Mouse (Mus musculus): ENCODE measurements around the gene Amdhd2. TPM values are rescaled to one million over a fixed set of nuclear protein-coding genes. Genes with fewer than 3 reads are reported as not detected.

The Amdhd2 gene
- polyA plus RNA-seq, 1 experiment = 116 TPM

DNA sequence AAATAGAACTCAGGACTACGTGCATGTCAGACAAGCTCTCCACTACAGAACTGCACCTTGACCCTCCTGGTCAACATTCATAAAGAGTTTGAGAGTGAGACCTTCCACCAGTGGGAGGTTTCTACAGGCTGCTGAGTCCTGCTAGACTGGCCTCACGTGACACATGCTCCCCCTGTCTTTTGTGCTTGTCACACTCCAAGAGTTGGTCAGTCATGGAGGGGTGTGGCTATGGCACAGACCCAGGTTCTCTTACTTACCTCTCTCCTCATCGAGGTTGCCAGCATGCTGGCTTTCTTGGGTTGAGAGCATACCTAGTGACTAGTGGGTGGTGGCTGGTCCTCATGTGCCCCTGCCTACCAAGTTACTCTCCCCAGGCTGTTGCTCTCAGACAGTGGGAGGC, 9.1 kb downstream of the Amdhd2 start:
- TF ChIP-seq POLR2A (IDR thresholded peaks at IDR 0.05; ENCODE audit: control insufficient read depth, low read depth, low read length) (no peak), CTCF (IDR thresholded peaks at IDR 0.05; ENCODE audit: control insufficient read depth, insufficient read depth, insufficient replicate concordance, low read depth, low read length) (no peak)
- H3K27ac ChIP-seq (ENCODE audit: control insufficient read depth, insufficient read depth, low read depth, low read length) = no peak overlapping the region
- no peak overlapping the region for H3K4me3 ChIP-seq (ENCODE audit: control insufficient read depth, low read depth, low read length)
- H3K4me1 ChIP-seq (ENCODE audit: control insufficient read depth, insufficient read depth, low read length) = peaks cover 10% of the 10 kb centered on the region
- H3K27me3 ChIP-seq (ENCODE audit: control insufficient read depth, insufficient read depth, low read length) = no peaks in the 10 kb centered on the region
- H3K36me3 ChIP-seq (ENCODE audit: control insufficient read depth, insufficient read depth, low read length) = no peaks in the 10 kb centered on the region; the same call in 1 of the 2 replicates

DNA sequence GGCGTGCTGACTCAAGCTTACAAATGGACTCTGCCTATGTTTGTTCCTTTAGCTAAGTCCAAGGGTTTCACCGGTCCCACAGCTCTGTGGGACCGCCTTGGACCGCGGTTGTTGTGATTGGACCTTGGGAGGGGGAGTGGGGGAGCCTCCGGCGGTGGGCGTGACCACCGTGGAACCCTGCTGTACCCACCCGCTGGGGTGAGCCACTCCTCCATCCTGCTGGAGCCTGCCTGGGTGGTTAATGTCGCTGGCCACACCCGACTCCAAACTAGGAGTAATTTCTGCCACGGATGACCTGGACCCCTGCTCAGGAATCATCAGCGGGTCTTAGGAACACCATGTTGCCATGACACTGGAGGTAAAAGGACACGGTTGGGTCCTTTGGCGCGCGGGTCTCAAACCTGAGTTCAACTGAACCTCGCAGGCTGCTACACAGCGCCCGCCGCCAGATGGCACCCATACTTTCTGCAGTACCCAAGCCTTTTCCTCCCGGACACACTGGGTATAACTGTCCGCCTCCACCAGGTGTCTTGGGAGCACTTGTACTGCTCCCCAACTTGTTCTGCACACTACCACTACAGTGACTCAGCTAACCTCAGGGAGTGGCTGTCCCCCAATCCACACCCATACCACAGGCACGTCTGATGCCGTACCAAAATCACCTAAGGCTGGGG, 11.5 kb downstream of the Amdhd2 start:
- Histone ChIP-seq H3K4me3 (ENCODE audit: control insufficient read depth, low read depth, low read length) (peak overlapping the region; percentile 94), H3K36me3 (ENCODE audit: control insufficient read depth, insufficient read depth, low read length) (no peaks in the 10 kb centered on the region; the same call in 1 of the 2 replicates), H3K27me3 (ENCODE audit: control insufficient read depth, insufficient read depth, low read length) (no peaks in the 10 kb centered on the region), H3K27ac (ENCODE audit: control insufficient read depth, insufficient read depth, low read depth, low read length) (peak overlapping the region; percentile 84), H3K4me1 (ENCODE audit: control insufficient read depth, insufficient read depth, low read length) (peaks cover 10% of the 10 kb centered on the region)
- TF ChIP-seq POLR2A (IDR thresholded peaks at IDR 0.05; ENCODE audit: control insufficient read depth, low read depth, low read length) (peak; percentile 63), CTCF (IDR thresholded peaks at IDR 0.05; ENCODE audit: control insufficient read depth, insufficient read depth, insufficient replicate concordance, low read depth, low read length) (peak; percentile 61; the same call in 1 of the 2 replicates)

DNA sequence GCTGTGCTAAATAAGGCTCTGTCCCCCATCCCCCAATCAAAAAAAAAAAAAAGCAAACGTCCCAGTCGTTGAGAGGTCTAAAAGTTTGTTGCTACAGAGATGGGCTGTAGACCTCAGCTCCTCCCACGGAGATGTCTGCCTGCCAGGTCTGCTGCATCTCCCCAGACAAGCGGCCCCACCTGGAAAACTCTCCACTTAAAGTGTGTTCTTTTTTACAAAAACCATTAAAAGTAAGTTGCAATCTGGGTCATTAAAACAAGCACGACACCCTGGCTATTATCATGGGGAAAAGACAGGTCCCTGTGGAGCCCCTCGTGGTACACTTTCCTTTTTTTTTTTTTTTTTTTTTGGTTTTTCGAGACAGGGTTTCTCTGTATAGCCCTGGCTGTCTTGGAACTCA, 12.2 kb downstream of the Amdhd2 start:
- TF ChIP-seq POLR2A (IDR thresholded peaks at IDR 0.05; ENCODE audit: control insufficient read depth, low read depth, low read length) = no peak
- TF ChIP-seq CTCF (IDR thresholded peaks at IDR 0.05; ENCODE audit: control insufficient read depth, insufficient read depth, insufficient replicate concordance, low read depth, low read length) = no peak
- peak overlapping the region; percentile 94 for H3K4me3 ChIP-seq (ENCODE audit: control insufficient read depth, low read depth, low read length)
- H3K27ac ChIP-seq (ENCODE audit: control insufficient read depth, insufficient read depth, low read depth, low read length) = peak overlapping the region; percentile 84
- H3K4me1 ChIP-seq (ENCODE audit: control insufficient read depth, insufficient read depth, low read length) = peaks cover 10% of the 10 kb centered on the region
- H3K36me3 ChIP-seq (ENCODE audit: control insufficient read depth, insufficient read depth, low read length) = no peaks in the 10 kb centered on the region; the same call in 1 of the 2 replicates
- H3K27me3 ChIP-seq (ENCODE audit: control insufficient read depth, insufficient read depth, low read length) = no peaks in the 10 kb centered on the region

DNA sequence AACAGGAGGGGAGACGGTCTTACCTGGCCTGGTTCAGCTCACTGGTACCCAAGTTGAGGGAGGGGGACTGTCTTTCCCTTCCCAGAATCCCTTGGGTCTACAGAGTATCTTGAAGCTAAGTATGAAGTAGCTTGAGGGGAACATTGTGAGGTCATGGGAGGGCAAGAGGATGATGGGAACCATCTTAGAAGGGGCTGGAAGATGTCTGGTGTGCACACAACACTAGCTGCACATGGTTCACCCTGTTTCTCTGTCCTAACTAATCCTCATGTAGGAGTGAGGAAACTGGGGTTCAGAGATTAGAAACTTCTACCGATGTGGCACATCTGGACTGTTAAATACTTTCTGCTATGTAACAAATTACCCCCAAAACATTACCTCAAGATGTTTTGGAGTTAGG, 12.7 kb downstream of the Amdhd2 start, which contains the start of gene Pdpk1:
TSS of gene Pdpk1 (minus strand) at position 101 of the 400 bp plus-strand sequence.
- no peaks in the 10 kb centered on the region for H3K27me3 ChIP-seq (ENCODE audit: control insufficient read depth, insufficient read depth, low read length)
- TF ChIP-seq POLR2A (IDR thresholded peaks at IDR 0.05; ENCODE audit: control insufficient read depth, low read depth, low read length) (peak; percentile 36; the same call in 1 of the 2 replicates), CTCF (IDR thresholded peaks at IDR 0.05; ENCODE audit: control insufficient read depth, insufficient read depth, insufficient replicate concordance, low read depth, low read length) (no peak)
- H3K4me1 ChIP-seq (ENCODE audit: control insufficient read depth, insufficient read depth, low read length) = peaks cover 10% of the 10 kb centered on the region
- peak within 1 kb of the TSS; percentile 84 for H3K27ac ChIP-seq (ENCODE audit: control insufficient read depth, insufficient read depth, low read depth, low read length)
- no peaks in the 10 kb centered on the region; the same call in 1 of the 2 replicates for H3K36me3 ChIP-seq (ENCODE audit: control insufficient read depth, insufficient read depth, low read length)
- peak within 1 kb of the TSS; percentile 94 for H3K4me3 ChIP-seq (ENCODE audit: control insufficient read depth, low read depth, low read length)

DNA sequence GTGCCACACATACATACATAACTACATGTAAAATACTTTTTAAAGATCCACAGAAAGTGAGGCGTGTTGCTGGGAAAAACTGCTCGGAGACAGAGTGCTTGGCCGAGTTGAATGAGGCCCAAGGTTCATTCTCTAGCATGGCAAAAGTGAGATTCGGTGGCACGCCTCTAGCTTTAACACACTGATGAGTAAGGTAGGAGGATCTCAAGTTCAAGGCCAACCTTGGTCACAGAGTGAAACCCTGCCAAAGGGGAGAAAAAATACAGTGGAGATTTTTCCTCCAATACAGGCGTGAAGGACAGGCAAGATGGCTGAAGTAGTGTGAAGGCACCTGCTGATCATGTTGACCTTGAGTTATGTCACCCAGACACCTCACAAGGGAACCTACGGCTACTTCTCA, 14.1 kb downstream of the Amdhd2 start:
- TF ChIP-seq CTCF (IDR thresholded peaks at IDR 0.05; ENCODE audit: control insufficient read depth, insufficient read depth, insufficient replicate concordance, low read depth, low read length) = no peak
- TF ChIP-seq POLR2A (IDR thresholded peaks at IDR 0.05; ENCODE audit: control insufficient read depth, low read depth, low read length) = no peak
- Histone ChIP-seq H3K4me3 (ENCODE audit: control insufficient read depth, low read depth, low read length) (peak overlapping the region; percentile 63), H3K27ac (ENCODE audit: control insufficient read depth, insufficient read depth, low read depth, low read length) (no peak overlapping the region; the same call in 1 of the 2 replicates), H3K36me3 (ENCODE audit: control insufficient read depth, insufficient read depth, low read length) (no peaks in the 10 kb centered on the region; the same call in 1 of the 2 replicates), H3K27me3 (ENCODE audit: control insufficient read depth, insufficient read depth, low read length) (no peaks in the 10 kb centered on the region), H3K4me1 (ENCODE audit: control insufficient read depth, insufficient read depth, low read length) (peaks cover 10% of the 10 kb centered on the region)

DNA sequence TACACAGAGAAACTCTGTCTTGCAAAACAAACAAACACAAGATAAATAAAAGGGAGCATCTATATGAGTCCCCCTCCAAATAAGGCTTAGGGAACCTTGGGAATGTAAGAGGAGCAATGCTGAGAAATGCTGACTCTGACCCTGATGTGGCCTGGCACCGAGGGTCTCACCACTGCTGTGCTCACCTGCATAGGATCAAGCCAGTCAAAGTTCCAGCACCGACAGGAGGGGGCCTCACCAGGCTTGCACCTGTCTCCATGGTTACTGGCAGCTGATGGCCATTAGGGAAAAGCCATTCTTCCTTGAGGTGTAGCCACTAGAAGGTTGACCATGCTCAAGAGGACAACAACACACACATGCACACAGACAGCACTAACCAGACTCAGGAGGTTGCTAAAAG, 20.7 kb downstream of the Amdhd2 start:
- H3K4me3 ChIP-seq (ENCODE audit: control insufficient read depth, low read depth, low read length) = peak overlapping the region; percentile 50
- H3K27me3 ChIP-seq (ENCODE audit: control insufficient read depth, insufficient read depth, low read length) = no peaks in the 10 kb centered on the region
- TF ChIP-seq POLR2A (IDR thresholded peaks at IDR 0.05; ENCODE audit: control insufficient read depth, low read depth, low read length) (no peak), CTCF (IDR thresholded peaks at IDR 0.05; ENCODE audit: control insufficient read depth, insufficient read depth, insufficient replicate concordance, low read depth, low read length) (no peak)

DNA sequence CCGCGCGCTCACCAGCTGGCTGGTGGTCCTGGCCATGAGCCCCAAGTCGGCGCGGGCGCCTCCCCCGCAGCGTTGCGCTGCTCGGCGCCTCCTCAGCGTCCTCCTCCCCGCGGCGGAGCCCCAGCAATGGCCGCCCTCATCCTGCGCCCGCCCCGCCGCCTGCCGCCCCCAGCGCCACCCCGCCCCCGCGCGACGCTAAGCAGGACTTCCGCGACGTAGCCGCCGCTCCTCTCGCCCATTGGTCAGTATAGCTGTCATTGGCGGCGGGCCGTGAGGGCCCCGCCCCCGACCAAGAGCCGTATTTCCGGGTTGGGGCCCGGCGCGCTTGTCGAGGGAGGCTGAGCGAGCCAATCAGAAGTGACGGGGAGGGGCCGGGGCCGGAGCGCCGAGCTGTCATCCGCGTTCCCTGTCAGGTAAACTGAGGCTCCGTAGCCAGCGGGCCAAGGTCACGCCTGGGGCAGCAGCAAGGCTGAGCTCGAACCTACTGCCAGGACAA, 22.1 kb downstream of the Amdhd2 start:
- peak; percentile 51 for TF ChIP-seq POLR2A (IDR thresholded peaks at IDR 0.05; ENCODE audit: control insufficient read depth, low read depth, low read length)
- no peak for TF ChIP-seq CTCF (IDR thresholded peaks at IDR 0.05; ENCODE audit: control insufficient read depth, insufficient read depth, insufficient replicate concordance, low read depth, low read length)

More for the DNA sequence above, 20.7 kb downstream of the Amdhd2 start:
- no peak overlapping the region for H3K27ac ChIP-seq (ENCODE audit: control insufficient read depth, insufficient read depth, low read depth, low read length)
- no peaks in the 10 kb centered on the region for H3K36me3 ChIP-seq (ENCODE audit: control insufficient read depth, insufficient read depth, low read length)
- H3K4me1 ChIP-seq (ENCODE audit: control insufficient read depth, insufficient read depth, low read length) = peaks cover 7% of the 10 kb centered on the region

More for the DNA sequence above, 22.1 kb downstream of the Amdhd2 start:
- H3K27me3 ChIP-seq (ENCODE audit: control insufficient read depth, insufficient read depth, low read length) = no peaks in the 10 kb centered on the region
- peak overlapping the region; percentile 85 for H3K27ac ChIP-seq (ENCODE audit: control insufficient read depth, insufficient read depth, low read depth, low read length)
- H3K4me1 ChIP-seq (ENCODE audit: control insufficient read depth, insufficient read depth, low read length) = peaks cover 9% of the 10 kb centered on the region
- H3K4me3 ChIP-seq (ENCODE audit: control insufficient read depth, low read depth, low read length) = peak overlapping the region; percentile 95
- no peaks in the 10 kb centered on the region for H3K36me3 ChIP-seq (ENCODE audit: control insufficient read depth, insufficient read depth, low read length)
